Mouse (Mus musculus): Measurements from ENCODE around the gene Hist1h3f.

DNA sequence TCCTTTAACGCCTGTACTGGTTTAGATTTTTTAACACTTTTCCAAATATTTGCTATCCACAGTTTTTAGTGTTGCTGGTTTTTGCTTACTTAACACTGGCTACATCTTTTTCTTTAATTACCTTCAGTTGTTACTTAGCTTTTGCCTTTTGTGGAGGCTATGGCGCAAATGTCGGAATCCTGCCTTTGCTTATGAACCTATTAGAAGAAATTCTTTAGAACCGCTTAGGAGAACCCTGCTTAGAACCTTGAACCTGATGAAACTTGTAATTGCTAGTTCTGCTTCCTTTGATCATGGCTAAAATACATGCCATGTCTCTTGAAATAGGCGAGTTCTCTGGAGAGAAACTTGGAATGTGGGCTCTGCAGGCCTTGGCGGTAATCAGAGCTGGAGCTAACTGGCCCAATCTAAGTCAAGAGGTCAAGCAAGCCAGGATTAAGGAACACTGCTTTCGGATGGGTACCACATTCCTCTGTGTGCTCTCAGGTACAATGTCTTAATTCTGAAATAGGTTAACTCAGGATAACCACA is 32.6 kb downstream of the Hist1h3f start:
- TF ChIP-seq CTCF (IDR thresholded peaks at IDR 0.05; ENCODE audit: insufficient read depth, low read length) (no peak), POLR2A (IDR thresholded peaks at IDR 0.05; ENCODE audit: borderline replicate concordance, extremely low read depth, low read depth, low read length) (no peak)
